Mouse (Mus musculus) forebrain, embryonic 14.5 days (tissue): ENCODE measurements around the gene Sesn3. TPM values are rescaled to one million over a fixed set of nuclear protein-coding genes. Genes with fewer than 3 reads are reported as not detected.

ENCODE experiments used
- ATAC-seq: fragments of 200-750 bp; cut with Nextera tagmentation; 2 replicates; pipeline ENCODE4 v1.8.0; 2017; ENCODE audit warnings: mild to moderate bottlenecking, moderate library complexity
- DNase-seq: peaks from one replicate; pipeline ENCODE4 v3.0.0-alpha.2; 2015; ENCODE audit warnings: low spot score
- H3K27ac ChIP-seq: fragments of 300-500 bp; sonication (generic); 2 replicates; pipeline ENCODE4 v1.5.1; 2014; ENCODE audit warnings: low read depth, mild to moderate bottlenecking, control low read depth, low read length, moderate library complexity
- H3K27me3 ChIP-seq: fragments of 300-500 bp; sonication (generic); replicated peaks from 2 replicates; pipeline ENCODE4 v1.6.1; 2014; ENCODE audit warnings: low read length, control low read depth, mixed read lengths; ENCODE audit not compliant: control insufficient read depth, insufficient read depth
- H3K36me3 ChIP-seq: fragments of 300-500 bp; sonication (generic); 2 replicates; pipeline ENCODE4 v1.6.1; 2014; ENCODE audit warnings: low read length, control low read depth; ENCODE audit not compliant: control insufficient read depth, insufficient read depth
- H3K4me1 ChIP-seq: fragments of 300-500 bp; sonication (generic); 2 replicates; pipeline ENCODE4 v1.6.1; 2014; ENCODE audit warnings: antibody characterized with exemption, low read length, control low read depth; ENCODE audit not compliant: control insufficient read depth, insufficient read depth
- H3K4me2 ChIP-seq: fragments of 300-500 bp; sonication (generic); 2 replicates; pipeline ENCODE4 v1.6.1; 2014; ENCODE audit warnings: mild to moderate bottlenecking, control low read depth, low read length
- H3K4me3 ChIP-seq: fragments of 300-500 bp; sonication (generic); 2 replicates; pipeline ENCODE4 v1.5.1; 2014; ENCODE audit warnings: low read depth, low read length, control low read depth
- H3K9ac ChIP-seq: fragments of 300-500 bp; sonication (generic); 2 replicates; pipeline ENCODE4 v1.6.1; 2014; ENCODE audit warnings: mild to moderate bottlenecking, low read length, control low read depth, moderate library complexity
- H3K9me3 ChIP-seq: fragments of 300-500 bp; sonication (generic); replicated peaks from 2 replicates; pipeline ENCODE4 v1.6.1; 2016; ENCODE audit warnings: low read length, control low read depth, mixed read lengths; ENCODE audit not compliant: control insufficient read depth
- WGBS: fragments of 180-500 bp; shearing (Covaris S2); extraction: QIAGEN DNeasy Blood & Tissue Kit; methylation state at CpG from one replicate; pipeline ENCODE4 v1.1.7; 2014; 5-methylcytosine and 5-hydroxymethylcytosine counted together
- polyA plus RNA-seq: library from polyadenylated mRNA; unstranded; fragments of >200 nt; fragmentation: Nextera tagmentation; extraction: Ambion mirVana; gene quantifications from 2 replicates; pipeline ENCODE4 v1.2.1, GENCODE M21; 2014

The Sesn3 gene
- polyA plus RNA-seq, 1 experiment from 2014 or later: 12.4 TPM

- peaks cover 8% of the 10 kb centered on the region; the same call in 1 of the 2 replicates for H3K4me1 ChIP-seq
- H3K9ac ChIP-seq: no peak overlapping the region
- no peak overlapping the region for H3K4me3 ChIP-seq
- H3K4me2 ChIP-seq: 0 out of 2 replicates have a peak overlapping the region, but pooled peaks have one; percentile 24
- no peak overlapping the region; the same call in 1 of the 2 replicates for H3K27ac ChIP-seq
- H3K27me3 ChIP-seq: no peaks in the 10 kb centered on the region
- no peaks in the 10 kb centered on the region for H3K9me3 ChIP-seq
- DNase-seq (peak; percentile 64), ATAC-seq (peak; percentile 65)
- H3K36me3 ChIP-seq: no peaks in the 10 kb centered on the region
- 17% methylated on average over 11 of the region's 11 CpGs for WGBS
Observed at GRCm38 (mm10) chr9:14246016-14246799, 28.7 kb upstream of the Sesn3 start.

DNA sequence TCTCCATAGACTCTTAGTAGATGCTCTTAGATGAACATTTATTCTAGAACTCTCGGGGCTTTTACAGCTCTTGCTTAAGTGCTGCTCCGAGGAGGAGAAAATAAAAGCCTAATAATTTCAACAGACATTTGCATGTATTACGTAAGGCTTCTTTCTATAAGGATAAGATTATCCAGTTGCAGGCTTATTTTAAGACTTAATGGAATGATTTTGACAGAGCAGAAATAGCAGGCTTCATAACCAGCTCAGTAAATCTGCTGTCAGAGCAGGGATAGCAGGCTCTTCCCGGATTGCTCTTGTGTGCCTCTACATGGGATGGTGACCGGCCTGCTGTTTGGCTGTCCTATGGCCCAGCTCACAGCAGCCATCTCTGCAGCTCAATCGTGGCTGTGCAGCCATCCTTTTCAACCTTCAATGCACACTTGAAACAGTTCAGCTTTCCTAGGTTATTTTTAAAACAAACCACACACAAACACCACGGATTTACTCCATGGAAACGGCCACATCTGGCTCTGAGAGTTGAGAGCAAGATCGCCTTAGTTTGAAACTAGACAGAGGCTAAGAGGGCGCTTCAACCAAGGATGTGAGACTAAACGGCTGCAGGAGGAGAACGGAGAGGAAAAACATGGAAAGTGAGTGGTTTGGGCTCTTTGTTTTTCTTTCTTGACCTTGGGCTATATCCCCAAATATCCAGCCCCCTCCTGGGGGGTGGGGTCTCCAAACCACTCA lies 27.2 kb upstream of the Sesn3 start:
- 82% methylated on average over 12 of the region's 12 CpGs for WGBS
- Histone ChIP-seq H3K4me3 (no peak overlapping the region), H3K9ac (no peak overlapping the region), H3K4me1 (peaks cover 8% of the 10 kb centered on the region; the same call in 1 of the 2 replicates), H3K36me3 (no peaks in the 10 kb centered on the region), H3K9me3 (no peaks in the 10 kb centered on the region), H3K27ac (no peak overlapping the region), H3K27me3 (no peaks in the 10 kb centered on the region), H3K4me2 (no peak overlapping the region)
- DNase-seq (no peak), ATAC-seq (no peak)

DNA sequence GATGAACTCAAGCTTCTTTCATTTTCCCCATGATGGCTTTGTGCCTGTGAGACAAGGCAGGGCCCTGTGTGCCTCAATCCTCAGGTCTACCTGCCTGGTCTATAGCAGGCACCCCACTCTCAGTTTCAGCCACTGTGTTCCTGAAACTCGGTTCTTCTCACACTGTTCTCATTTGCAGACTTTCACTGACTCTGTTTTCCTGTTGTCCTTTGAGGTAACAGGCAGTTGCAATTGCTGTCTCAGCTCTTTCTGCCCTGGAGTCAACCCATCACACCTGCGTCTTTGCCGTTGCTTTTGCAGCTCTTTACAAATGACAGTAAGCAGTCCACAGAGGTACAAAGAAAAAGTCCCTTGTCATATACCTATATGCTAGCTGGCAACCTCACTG lies 26.7 kb upstream of the Sesn3 start:
- Histone ChIP-seq H3K4me2 (no peak overlapping the region), H3K27me3 (no peaks in the 10 kb centered on the region), H3K36me3 (no peaks in the 10 kb centered on the region), H3K9me3 (no peaks in the 10 kb centered on the region), H3K27ac (no peak overlapping the region), H3K4me1 (peaks cover 8% of the 10 kb centered on the region; the same call in 1 of the 2 replicates), H3K9ac (no peak overlapping the region), H3K4me3 (no peak overlapping the region)
- DNase-seq (no peak), ATAC-seq (no peak)
- 90% methylated on average over 3 of the region's 3 CpGs for WGBS

DNA sequence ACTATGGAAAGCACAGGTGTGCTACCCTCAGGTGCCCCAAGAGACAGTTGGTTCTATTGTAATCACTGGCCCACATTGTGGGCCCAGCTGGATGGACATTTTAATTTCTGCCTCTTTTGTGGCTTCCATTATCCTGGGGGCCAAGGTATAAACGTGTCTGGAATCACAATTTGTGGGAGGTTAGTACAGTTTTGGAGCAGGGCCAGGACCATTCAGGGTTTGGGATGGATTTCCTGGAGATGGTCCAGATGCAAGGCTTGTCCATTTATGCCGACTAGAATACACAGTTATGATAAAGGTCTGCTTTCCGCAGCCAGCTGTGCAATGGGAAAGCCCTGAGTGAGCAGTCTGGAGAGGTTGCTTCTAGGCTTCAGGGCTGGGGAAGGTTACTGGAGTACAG lies 13.7 kb upstream of the Sesn3 start:
- 34% methylated on average over 3 of the region's 3 CpGs for WGBS
- ATAC-seq: peak; percentile 42; the same call in 1 of the 2 replicates
- peaks cover 6% of the 10 kb centered on the region for H3K4me1 ChIP-seq

GRCm38 (mm10) chr9:14262568-14262972 lies 12.3 kb upstream of the Sesn3 start:
- WGBS: 76% methylated on average over 4 of the region's 4 CpGs
- no peak overlapping the region for H3K4me3 ChIP-seq
- no peaks in the 10 kb centered on the region for H3K27me3 ChIP-seq
- H3K9me3 ChIP-seq: no peaks in the 10 kb centered on the region
- H3K36me3 ChIP-seq: no peaks in the 10 kb centered on the region
- H3K4me2 ChIP-seq: no peak overlapping the region
- peaks cover 6% of the 10 kb centered on the region for H3K4me1 ChIP-seq
- H3K9ac ChIP-seq: no peak overlapping the region
- H3K27ac ChIP-seq: no peak overlapping the region
- no peak for DNase-seq
- ATAC-seq: no peak

More for the DNA sequence above, 13.7 kb upstream of the Sesn3 start:
- peak; percentile 62 for DNase-seq
- Histone ChIP-seq H3K4me3 (no peak overlapping the region), H3K4me2 (no peak overlapping the region), H3K27me3 (no peaks in the 10 kb centered on the region), H3K36me3 (no peaks in the 10 kb centered on the region), H3K9ac (no peak overlapping the region), H3K9me3 (no peaks in the 10 kb centered on the region), H3K27ac (no peak overlapping the region)

GRCm38 (mm10) chr9:14266470-14266869 lies 8.4 kb upstream of the Sesn3 start:
- Histone ChIP-seq H3K36me3 (no peaks in the 10 kb centered on the region), H3K9me3 (no peaks in the 10 kb centered on the region), H3K27ac (no peak overlapping the region), H3K4me2 (no peak overlapping the region), H3K4me1 (peaks cover under 1% of the 10 kb centered on the region; the same call in 1 of the 2 replicates), H3K27me3 (no peaks in the 10 kb centered on the region), H3K9ac (no peak overlapping the region), H3K4me3 (no peak overlapping the region)
- WGBS: 8% methylated on average over 2 of the region's 2 CpGs
- DNase-seq: no peak
- ATAC-seq: no peak

- H3K27ac ChIP-seq: no peak overlapping the region
- H3K27me3 ChIP-seq: no peaks in the 10 kb centered on the region
- H3K4me3 ChIP-seq: no peak overlapping the region
- H3K4me1 ChIP-seq: no peaks in the 10 kb centered on the region
- no peak for ATAC-seq
- no peak overlapping the region for H3K9ac ChIP-seq
- no peak overlapping the region for H3K4me2 ChIP-seq
- H3K36me3 ChIP-seq: no peaks in the 10 kb centered on the region
- no peak for DNase-seq
- no peaks in the 10 kb centered on the region for H3K9me3 ChIP-seq
- WGBS: 89% methylated on average over 2 of the region's 2 CpGs
Observed at GRCm38 (mm10) chr9:14268578-14268977, 6.3 kb upstream of the Sesn3 start.

DNA sequence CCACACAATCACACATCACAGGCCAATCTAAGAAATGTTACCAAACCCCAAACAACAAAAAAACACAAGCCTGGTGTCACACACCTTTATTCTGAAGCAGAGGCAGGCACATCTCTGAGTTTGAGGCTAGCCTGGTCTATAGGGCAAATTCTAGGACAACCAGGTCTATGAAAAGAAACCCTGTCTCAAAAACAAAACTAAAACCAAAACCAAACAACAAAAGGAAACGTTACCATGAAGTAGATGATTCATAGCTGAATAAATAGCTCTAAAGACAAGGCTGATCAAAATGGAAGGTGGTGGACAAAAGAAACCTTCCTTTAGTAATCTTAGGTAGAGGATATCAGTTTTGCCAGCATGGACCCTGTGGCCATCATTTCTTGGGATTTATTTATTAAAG lies 1.9 kb upstream of the Sesn3 start:
- no peak for DNase-seq
- Histone ChIP-seq H3K4me1 (0 out of 2 replicates have a peak, but pooled peaks cover 7% of the 10 kb centered on the region), H3K27me3 (no peaks in the 10 kb centered on the region), H3K4me3 (no peak overlapping the region), H3K27ac (no peak overlapping the region), H3K36me3 (no peaks in the 10 kb centered on the region), H3K9ac (no peak overlapping the region), H3K9me3 (no peaks in the 10 kb centered on the region), H3K4me2 (no peak overlapping the region)
- ATAC-seq: no peak
- WGBS: 79% methylated on average over 1 of the region's 1 CpGs
